Mouse (Mus musculus): ENCODE data around the gene Ttc6.

The Ttc6 gene

DNA sequence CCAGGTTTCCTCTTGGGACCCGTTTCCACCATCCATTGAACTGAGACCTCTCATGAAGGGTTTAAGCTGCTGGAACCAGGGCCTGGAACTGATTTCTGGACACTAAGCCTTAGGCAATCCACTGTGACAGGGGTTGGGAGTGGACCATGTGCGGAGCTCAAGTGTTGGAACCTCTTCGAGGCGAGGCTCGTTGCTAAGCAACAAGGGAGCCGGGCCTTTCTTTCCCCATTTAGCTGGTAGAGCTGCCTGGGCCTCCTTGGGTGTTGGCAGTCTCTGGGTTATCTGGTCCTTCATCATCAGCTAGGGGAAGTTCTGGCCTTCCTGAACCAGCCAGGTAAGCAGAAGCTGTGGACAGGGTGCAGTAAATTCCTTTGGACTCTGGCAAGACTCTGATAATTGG is at the start of gene Ttc6:
Ttc6 (plus strand) TSS at position 205 of the 400 bp plus-strand sequence.
- DNase-seq: no peak

DNA sequence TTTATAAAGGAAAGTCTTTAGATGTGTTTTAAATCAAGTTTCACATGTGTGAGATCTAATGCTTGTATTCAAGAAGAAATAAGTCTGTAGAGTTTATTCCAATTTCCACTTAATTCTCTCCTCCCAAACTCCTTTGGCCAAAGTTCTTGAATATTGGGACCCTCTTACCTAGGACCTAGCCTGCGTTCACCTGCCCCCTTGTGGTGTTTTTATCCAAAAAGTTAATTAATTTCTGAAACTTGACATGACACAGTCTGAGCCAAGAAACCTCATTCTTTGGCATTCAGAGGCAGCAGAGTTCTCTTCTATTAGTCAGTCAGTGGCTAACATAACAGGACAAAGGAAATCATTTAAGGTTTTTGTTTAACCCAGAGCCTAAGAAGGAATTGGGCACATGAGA is 49.4 kb upstream of the Ttc6 start:
- DNase-seq: no peak

DNA sequence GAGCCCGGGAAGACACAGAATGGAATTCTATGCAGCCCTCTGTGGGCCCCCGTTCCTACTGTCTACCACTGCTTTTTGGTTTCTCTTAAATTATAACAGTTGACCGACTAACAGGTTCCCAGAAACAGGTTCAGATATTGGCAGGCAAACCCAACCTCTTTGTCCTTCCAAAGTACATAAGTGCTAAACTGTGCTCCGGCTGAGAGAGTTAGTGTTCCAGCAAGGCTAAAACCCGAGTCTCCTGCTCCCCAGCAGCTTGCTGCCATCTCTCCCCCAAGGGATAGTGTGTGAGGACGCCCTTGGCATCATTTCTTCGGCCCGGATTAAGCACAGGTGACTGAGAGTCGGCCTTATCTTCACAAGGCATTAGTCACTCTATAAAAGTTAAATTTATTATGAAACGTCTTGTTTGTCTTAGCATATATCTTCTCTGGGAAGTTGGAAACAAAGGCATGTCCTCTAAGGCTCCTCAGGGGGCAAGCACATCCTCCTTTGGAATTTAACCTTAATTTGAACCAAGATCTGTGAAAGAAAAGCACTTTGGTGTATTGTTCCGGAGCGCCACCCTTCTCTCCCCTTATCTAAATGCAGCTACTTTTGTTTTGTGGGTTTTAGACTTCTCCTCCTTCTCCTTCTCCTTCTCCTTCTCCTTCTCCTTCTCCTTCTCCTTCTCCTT is 48.1 kb upstream of the Ttc6 start:
- no peak for DNase-seq

DNA sequence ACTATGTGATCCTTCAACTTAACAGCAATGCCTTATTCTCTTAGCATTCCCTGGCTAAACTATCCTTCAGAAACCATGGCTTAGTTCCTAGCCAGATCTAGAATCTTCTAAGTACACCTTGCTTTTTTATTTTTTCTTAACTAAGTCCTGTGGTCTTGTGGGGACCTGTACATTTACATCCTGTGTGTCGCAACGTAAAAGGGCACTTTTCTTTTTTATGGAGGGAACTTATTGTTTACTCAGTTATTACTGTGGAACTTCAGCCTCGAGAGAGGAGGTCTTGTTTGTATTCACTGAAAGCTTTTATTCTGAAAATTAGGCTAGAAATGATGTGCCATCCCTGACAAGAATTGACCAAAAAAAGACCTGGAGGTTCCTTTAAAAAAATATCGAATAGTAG is 35.6 kb upstream of the Ttc6 start:
- DNase-seq: no peak

DNA sequence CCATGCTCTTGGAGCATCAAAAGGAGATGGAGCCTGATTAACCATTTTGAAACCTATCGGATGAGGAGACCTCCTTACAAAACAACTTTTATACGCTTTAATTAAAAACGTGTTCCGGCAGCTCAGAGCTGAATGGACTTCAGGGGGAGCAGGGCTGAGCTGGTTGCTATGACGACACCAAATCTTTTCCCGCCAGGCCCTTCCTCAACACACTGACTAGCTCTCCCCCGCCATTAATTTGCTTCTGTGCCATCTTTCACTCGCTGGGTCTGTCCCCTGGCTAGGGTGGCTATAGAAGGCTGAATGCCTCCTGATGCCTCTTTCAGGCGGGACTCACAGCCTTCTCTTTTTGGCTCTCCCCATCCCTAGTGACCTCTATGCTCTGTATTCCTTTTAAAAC is 33.4 kb upstream of the Ttc6 start:
- DNase-seq: no peak

DNA sequence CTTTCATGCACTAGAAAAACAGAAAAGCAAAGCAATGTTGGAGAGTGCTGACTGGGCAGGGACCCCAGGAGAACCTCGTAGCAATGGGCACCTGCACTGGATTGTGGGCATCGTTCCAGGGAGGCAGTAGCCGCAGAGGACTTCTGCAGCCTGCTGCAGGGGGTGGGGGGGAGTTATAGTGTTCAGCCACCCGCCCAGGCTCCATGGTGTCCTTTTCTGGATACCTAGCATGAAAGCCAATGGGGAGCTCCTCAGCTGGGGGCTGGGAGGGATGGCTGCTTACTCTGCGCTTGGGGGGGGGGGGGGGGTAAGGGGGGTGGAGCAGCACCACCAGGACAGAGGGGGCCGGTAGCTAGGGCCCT is 29.4 kb upstream of the Ttc6 start:
- DNase-seq: peak; percentile 42

DNA sequence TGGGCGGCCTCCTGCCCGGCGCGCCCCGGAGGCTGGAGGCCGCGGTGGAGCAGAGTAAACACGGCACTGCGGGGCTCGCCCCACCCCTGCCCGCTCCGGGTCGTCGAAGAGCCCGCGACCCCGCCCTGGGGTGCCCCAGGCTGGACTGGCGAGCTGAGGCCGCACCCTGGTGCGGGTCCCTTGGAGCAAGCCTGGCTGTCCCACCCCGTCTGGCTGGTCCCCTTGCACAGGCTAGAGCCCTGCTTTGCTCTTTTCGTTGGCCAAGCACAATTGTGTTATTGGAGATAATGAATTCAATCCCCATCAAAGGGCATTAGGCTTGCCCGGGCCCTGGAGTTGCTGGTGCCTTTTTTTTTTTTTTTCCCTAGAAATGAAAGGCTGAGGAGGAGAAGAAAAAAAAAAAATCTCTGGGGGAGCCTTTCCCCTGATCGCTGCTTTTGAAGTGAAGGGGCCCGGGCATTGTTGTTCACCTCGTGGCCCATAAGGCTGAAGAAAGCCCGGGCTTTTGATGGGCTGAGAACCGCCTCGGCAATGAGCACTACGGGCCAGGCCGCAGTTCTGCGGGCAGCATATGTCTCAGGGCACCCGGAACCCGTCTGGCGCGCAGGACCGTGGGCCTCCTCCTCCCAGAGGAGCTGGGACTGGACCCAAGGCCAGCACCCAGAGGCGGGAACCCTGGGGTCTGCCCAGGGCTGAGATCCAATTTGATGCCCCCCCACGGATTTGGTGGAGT is 28.9 kb upstream of the Ttc6 start:
- DNase-seq: peak; percentile 33

DNA sequence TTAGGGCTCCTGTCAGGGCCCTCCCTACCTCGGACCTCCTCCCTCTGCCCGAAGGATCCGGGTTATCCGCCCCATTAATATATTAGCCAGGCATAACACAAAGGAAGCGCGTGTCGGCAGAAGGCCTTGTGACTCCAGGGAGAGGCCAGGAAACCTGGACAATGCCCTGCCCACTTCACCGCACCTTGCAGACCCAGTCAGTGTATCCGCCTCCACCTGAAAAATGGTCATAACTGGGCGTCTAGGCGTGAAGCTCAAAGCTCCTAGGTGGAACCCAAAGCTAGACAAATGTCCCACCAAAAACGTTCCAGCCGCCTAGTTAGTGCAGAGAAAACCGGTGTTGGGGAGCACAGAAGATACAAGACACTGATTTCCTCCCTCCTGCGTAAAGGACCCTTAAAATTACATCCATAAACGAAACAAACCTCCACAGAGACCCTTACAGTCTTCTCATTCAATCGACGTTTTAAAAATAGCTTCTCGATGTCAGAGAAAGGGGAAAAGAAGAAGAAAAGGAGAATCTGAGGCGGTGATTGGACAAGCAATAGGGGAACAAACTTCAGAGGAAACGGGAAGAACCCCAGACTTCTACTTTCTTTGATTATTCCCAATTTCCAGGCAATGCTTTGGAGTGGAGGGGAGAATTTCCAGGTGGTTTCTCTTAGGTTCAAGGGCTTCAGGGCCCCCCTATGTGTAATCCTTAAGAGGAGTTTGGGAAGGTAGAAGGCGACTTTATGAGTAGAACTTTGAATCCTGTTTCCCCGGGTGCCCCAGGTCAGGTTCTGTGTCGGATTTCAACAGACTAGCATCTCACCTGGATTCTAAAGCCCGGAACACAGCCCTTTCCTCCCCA is 27.6 kb upstream of the Ttc6 start:
- peak; percentile 60 for DNase-seq

DNA sequence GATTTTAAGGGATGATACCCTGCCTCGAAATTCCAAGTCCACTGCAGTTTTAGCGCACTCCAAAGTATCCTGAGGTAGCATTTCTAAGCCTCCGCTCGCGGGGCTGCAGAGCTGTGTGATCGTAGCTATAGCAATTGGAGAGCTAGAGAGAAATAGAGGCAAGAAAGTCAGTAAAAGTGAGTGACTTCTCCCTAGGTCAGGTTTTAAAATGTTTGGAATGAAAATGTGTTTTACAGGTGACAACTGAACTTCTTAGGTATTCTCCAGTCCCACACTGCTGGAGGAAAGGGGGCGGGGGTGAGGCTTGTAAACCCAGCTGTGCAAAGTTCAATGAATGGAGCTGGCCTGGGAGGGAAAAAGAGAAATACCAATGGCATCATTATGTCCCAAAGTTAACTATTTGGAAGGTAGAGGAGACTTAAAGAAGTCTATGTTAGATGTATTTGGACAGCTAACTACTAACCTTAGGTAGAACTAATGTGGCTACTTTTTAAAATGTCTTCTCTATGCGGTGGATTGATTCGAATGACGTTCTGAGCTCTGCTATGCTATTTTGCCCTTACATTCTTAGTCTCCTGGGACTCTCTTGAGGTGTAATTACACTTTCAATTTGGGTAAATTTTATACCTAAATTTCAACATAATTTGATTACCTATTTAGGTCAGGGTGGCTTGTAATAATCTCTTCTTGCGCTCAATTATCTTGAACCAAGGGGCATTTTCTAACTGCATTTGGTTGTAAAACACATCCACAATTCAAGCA is 26.8 kb upstream of the Ttc6 start:
- DNase-seq: no peak

DNA sequence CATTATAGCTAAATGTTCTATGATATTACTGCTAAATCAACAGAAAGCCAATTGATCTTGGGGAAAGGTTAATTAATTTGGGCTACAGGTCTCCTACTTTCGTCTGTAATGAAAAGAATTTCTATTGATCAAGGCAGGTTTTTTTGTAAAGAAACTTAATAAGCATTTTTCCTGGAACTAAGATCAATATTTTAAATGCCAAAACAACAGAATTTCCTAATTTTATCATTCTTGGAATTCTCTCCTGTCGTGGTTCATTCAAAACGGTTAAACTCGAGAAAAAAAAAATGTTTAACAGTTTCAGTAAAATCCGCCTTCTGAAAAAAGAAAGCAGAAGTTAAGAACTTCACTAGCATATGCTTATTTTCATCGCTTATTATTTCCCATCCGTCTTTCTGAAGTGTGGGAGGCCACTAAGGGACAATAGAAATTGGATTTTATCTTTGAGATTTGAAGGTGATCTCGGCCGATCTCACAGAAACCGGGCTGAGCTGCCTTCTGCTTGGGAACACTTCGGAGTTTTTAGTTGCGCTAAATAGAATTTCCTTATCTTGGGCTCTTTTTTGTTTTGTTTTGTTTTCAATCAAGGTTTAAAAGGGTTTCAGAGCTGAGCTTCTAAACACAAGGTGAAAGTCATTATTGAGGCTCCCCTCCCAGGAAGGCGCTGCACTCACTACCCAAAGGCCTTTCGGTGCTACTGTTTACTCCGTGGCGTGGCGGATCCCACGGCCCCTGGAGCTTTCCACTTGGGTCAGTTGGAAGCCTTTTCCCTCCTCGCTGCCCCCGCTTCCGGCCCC is 25.9 kb upstream of the Ttc6 start:
- no peak for DNase-seq

DNA sequence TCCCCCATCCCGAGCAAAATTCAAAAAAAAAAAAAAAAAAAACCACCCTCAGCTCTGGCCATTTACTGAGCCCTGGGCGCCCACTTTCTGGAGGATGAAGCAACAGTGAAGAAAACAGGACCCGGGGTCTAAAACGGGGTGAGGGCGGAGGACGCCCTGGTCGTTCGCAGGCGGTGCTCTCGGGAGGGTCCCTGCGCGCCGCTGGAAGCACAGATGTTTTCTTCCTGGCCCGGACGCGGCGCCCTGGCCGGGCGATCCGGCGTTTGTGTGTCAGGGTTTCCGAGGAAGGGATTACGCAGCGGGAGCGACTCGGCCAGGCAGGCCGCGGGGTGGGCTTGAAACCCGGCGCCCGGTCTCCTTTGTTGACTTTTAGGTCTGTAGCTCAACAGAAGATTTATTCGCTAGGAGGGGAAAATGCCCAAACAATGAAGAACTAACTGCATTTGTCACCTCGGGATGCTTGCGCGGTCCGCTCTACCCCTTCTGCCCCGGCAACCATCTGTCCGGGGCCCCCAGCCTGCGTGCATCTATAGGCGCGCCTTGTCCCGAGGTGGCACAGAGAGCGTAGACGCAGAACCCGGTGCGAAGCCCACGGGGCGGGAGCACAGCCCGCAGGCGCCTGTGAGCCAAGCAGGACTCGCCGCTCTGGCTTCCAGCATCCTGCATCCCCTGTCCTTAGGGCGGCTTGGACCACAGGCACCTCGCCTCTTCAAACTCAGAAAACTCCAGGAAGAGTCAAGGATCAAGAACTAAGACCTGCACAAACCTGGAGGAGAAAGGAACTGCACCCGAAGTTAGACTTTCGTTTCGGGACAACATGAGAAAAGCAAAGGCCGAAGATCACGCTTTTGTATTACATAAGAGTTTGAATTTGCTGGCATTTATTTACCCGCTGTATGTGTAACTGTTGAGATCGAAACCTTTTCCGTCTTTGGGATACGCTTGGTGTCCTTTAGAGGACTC is 25.0 kb upstream of the Ttc6 start:
- DNase-seq: no peak

DNA sequence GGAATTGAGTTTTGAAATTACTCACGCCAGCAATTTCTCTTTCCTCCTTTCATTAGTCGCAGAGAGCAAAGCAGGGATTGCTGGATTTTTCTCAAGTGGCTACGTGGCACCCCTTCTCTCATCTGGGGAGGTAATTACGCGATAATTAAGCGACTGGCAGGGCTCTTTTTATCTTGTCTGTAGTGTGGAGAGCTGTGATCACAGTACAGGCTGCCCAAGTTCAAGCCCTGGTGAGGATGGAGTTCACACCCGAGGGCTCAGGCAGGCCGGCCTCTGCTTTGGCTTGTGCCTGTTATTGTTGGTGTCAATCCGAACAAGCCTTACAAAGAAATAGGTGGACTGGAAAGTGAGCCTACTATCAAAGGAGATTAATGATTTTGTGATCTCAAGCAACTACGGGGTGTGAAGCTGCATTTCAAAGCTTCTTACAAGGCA is 24.3 kb upstream of the Ttc6 start:
- no peak for DNase-seq

DNA sequence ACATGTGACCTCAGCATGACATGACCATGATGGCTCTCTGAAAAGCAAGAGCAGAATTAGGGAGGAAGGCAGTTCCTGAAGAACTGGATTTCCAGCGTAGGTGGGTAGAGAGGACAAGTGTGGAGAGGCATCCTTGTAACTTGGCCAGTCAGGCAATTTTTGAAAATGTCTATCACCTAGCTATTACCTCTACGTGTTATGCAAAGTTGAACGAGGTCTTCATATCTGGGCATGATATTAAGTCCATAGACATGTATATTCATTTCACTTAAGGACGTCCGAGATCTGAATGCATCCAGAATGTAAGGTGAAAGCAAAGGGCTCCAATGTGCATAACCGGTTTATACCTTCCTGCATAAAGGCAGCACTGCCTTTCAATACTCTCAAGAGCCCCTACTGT is 22.8 kb upstream of the Ttc6 start:
- DNase-seq: peak; percentile 18

DNA sequence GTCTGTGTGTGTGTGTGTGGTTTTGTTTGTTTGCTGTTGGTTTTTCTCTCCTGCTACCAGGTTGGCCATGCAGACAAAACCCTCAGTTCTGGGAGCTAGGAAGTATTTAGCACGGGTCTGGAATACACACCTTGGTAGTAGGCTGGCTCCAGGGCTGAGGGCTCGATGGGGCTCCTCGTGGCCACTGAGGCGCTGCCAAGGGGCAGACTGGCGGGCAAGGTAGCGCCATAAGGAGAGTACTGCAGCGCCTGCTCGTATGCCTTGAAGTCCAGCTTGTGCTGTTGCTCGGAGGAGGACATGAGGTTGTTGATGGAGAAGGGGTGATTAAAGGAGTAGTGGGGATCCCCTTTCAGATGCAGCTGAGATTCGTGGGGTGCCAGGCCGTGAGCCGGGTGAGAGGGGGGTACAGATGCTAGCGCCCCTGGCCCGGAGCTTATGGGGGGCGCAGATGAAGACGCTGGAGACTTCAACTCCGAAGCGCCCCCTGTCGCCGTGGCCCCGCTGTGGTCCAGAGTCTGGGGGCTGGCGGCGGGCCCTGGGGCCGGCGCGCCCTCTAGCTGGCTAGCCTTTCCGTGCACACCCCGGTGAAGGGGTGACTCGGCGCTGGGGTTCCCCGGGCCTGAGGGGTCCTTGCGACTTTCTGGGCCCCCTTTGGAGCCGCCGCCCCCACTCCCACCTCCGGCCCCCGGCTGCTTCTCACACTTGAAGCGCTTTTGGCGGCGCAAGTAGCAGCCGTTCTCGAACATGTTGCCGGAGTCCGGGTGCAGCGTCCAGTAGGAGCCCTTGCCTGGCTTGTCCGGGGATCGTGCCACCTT is 21.8 kb upstream of the Ttc6 start:
- DNase-seq: peak; percentile 64

DNA sequence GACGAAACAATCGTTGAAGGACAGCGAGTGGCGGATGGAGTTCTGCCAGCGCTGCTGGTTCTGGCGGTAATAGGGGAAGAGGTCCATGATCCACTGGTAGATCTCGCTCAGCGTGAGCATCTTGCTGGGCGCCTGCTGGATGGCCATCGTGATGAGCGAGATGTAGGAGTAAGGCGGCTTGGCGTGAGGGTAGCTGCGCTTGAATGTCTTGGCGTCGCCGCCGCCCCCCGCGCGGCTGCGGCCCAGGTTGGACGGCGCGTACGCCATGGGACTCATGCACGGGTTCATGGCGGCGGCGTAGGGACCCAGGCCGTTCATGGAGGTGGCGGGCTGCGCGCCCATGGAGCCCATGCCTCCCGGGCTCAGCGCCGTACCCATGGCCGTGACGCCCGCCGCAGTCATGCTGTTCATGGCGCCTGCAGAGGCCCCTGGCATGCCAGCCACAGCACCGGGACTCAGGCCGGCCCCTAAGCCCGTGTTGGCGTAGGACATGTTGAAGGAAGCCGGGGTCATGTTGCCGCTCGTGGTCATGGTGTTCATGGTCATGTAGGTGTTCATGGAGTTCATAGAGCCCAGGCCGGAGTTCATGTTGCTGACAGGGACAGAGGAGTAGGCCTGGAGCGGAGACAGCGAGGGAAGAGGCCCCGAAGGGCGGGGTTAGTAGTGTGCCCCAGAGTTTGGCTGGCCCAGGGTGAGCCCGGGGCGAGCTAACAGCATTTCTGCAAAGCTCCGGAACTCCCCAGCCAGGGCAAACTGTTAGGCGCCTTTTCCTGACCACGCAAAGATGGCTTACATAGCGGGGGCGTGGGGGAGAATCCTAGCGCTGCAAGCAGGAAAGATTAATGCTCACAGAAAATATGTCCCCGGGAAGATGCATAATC is 20.9 kb upstream of the Ttc6 start:
- DNase-seq: peak; percentile 29

DNA sequence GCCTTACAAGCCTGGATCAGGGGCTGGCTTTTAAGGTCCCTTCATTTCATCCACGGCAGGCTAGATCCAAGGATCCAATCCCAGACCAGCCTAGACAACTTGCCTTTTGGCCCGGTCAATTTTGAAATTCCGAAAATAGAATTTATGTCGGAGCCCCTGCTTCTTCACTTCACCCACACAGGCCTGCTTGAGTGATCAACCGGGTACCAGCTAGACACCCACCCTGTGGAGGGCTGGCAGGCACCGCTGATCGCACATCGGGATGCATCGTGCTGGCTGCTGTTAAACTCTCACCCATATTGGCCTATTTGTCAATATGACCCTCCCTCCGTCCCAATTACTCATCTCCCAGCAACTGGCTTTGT is 20.3 kb upstream of the Ttc6 start:
- peak; percentile 16 for DNase-seq

DNA sequence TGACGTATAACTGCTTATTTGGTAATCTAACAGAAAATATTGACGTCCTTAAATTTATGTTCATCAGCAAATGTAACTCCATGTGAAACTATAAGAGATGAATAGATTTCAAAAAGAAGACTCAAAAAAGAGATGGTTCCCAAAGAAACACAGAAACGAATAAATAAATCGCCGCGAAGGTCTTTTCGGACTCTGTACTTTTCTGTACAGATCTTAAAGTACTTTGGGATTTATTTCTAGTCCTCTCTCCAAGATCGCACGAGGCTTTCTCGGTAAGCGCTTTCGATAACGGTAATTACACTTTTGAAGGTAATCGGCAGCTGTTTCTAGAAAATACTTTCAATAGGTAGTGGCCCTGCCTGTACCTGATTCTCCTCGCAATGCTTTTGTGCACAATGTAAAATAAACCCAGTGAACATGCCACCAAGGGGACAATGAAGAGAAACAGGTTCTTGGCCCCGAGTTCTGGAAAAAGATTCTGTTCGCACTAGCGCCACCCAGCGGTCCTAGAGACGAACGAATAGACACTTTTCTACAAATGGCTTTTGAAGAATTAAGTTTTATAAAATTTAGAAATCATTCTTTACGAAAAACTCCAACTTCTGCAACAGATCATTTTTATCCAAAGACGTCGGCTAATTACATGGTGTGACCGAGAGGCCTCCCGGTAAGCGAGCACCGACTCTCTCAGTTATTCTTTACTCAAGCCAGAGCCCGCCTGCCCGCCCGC is 19.1 kb upstream of the Ttc6 start:
- DNase-seq: peak; percentile 93
